Mouse (Mus musculus) T-cell, adult 2 months (primary cell): ENCODE data around the gene Reep3.

Source experiments
- DNase-seq: peaks from one replicate; pipeline ENCODE4 v3.0.0; 2022; ENCODE audit warnings: low spot score

The Reep3 gene

DNA sequence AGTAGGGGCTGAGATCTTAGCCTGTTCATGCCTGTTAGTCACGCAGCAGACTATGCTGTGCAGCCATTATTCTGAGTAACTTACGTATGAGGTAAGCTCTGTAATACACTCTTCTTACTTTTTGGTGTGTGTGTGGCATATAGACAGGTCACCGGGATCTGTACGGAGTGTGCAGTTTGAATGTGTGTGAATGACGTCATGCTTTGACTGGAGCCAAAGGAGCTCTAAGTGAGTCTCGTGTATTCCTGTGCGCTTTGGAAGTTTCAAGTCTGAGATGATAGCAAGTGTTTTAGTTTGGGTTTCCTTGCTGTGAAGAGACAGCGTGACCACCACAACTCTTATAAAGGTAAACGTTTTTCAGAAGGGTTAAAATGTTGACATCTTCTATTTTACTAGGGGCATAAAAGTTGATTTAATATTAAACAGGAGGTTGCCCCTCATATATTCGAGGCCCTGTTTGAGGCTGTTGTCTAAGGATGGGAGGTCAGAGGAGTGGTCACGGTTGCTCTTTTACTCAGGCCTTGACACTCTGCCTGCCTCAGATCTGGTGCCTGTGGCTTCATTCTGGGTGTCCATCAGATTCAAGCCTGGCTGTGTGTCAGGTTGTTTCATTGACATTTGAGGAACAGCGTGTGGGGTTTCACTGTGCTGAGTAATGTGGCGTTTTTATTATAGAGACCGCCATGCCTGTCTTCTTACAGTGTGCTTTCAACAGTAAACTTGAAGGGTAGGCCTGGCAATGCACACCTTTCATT is 14.5 kb upstream of the Reep3 start:
- DNase-seq, result no peak

DNA sequence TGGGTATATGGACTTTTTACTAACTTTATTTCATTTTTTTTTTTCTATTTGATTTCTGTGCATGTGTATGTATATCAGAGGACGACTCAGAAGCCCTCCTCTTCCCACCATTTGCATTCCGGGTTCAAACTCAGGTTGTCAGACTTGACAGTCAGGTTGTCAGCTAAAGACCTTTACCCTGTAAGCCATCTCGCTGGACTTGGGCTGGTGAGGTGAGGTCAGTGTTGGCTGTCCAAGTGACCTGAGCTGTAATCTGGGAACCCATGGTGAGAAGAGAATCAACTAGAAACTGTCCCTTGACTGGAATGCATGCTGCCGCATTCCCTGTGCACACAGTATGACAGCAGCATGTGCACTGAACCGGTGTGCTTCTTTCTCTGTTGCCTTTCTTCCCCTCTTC is 12.9 kb upstream of the Reep3 start:
- no peak for DNase-seq

DNA sequence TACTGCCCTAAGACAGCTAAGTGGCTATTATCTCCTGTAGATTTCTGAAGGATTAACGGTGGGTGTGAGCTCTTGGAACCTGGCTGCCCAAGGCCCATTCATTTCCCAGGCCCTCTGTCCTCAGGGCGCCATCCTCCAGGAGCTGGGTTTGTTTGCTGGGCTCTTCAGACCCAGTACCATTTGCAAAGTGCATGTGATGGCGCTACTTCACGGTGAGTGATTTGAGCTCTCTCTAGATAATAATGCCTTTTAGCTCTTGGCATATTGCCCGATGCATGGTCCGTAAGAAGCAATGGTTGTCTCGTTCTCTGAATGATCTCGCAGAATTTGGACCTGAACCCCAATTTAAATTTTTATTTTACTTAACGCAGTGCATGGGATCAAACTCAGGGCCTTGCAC is 11.4 kb upstream of the Reep3 start:
- DNase-seq, result no peak

DNA sequence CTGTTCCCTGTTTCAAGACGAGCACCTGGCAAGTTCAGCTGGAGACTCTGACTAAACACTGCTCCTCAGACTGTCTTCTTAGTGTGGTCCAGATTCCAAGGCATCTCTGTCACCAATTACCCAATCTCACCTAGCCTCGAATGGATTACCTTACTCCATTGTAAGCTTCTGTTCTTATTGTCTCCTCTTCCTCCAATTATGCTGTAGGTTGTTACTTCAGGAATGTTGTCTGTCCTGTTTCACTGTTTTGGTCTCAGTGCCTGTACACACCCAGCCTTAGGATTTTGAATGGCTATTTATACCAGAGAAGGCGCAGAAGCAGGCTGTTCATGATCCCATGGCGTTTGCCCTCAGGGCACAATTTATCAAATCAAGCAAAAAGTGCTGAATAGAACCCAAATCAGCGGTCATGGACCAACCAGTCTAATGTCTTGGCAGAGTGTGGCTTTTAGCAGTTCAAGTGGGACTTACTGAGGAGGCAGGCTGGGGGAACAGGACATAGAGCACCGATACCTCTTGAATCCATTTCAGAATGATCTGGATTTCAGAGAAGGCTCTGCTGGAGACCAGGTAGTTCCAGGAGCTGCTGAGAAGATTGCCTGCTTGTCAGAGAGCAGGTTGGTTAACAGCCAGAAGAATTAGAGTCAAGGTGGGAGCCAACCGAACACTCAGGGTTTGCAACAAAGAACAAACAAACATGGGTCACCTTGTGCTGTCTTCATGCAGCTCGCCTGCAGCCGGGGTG is 10.4 kb upstream of the Reep3 start:
- no peak for DNase-seq

DNA sequence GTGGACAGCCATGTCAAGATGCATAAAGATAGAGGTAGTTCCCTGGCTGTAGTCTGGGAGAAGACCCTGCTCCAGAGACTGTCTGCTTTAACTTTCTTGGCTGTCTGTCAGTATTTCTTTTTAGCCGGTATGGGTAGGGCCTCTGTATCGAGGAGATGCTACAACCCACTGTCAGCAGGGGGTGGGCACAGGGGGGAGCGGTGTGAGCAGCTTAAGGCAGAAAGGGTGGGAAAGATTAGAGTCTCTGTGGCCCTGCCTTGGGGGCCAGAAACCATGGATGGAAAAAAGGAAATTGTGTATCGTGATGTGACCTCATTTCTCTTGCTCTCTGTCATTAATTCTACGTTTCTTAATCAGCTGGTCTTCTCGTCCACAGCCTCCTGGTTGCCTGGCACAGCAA is 9.7 kb upstream of the Reep3 start:
- no peak for DNase-seq

DNA sequence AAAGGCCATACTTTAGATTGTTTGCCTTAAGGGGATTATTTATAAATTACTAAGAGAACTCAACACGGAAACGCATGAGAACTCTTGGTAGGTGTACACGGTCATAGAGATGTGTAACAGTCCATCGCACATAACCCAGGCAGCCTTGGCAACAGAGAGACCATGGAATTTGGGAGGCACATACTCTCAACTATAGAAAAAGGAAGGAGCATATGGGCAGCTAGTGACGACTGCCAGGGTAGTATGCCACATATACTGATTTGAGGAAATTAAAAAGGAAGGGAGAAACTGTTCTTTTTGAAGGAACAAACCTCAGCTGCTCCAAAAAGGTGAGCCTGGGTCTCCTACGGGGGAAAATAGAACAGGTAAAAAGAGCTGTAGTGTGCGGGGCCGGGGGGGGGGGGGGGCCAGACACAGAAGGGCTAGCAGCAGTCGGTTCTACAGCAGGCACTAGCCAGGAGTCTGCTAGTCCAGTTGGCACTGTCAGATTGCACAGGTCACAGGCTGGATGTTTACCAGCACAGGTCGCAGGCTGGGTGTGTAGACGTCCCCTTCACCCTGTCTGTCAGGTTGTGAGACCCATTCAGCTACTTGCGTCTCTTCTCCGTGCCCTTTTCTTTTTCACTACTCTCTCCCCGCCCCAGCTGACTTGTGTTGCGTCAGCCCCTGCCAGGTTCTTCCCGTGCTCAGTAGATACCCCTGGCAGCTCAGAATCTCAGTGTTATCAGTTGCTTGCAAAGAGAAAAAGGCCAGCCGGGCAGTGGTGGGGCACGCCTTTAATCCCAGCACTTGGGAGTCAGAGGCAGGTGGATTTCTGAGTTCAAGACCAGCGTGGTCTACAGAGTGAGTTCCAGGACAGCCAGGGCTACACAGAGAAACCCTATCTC is 8.8 kb upstream of the Reep3 start:
- no peak for DNase-seq

DNA sequence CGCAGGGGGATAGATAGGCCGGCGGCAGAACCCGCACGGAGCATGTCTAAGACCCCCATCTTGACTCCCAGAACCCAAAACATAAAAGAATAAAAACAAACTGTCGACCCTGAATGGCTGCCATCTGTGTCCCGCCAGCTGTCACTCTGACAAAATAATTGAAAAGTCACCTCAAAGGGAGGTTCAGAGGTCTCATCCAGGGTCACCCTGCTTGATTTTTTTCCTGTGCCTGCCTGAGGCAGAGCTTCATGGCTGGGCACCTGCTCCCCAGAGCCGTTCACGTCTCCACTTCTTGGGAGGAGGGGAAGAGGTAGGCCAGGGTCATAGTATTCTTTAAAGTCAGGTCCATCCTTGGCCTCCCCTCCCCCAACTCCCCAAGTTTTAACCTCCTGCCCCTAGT is 7.8 kb upstream of the Reep3 start:
- DNase-seq, result no peak

DNA sequence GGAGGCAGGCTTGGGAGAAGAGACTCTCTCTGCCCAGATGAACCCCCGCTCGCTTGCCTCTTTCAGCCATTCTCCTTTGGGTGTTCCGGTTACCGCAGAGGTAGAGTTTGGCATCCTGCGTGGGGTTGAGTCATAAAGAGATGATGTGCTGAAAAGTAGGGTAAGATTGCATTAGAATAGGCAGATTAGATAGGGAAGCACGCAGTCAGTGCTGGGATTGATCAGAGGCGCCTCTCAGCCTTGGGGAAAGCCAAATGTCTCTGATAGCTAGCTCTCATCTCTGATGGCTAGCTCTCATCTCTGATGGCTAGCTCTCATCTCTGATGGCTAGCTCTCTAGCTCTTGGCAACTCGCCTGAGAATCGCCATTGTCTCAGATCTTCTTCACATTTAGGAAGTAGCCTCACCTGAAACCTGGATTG is 4.1 kb upstream of the Reep3 start:
- no peak for DNase-seq

DNA sequence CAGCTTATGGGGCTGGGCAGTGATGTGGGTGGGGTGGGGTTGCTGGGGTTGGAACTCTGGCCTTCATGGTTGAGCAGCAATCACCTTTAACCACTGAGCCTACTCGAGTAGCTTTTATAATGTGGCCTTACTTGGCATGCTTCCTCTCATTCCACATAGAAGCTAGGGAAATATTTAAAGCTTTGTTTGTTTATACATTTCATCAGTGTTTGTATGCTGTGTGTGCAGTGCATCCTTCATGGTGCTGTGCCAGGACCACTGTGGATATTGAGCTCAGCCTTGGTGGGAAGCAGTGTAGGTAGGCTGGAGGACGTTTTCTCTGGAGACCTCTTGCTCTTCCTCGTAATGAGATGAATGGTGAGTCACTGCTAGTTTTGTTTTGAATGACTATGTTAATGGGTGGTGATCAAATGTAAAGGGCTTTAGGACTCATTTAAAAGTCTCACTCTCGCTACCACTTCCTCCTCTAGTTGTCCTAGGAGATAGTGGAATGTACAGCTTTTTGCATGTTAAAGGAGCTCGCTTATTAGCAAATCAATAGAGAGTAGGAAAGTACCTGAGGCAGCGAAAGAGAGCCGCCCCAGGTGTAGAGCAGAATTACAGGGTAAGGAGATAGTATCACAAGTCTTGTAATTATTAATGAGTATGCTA is 3.4 kb upstream of the Reep3 start:
- DNase-seq, result no peak

DNA sequence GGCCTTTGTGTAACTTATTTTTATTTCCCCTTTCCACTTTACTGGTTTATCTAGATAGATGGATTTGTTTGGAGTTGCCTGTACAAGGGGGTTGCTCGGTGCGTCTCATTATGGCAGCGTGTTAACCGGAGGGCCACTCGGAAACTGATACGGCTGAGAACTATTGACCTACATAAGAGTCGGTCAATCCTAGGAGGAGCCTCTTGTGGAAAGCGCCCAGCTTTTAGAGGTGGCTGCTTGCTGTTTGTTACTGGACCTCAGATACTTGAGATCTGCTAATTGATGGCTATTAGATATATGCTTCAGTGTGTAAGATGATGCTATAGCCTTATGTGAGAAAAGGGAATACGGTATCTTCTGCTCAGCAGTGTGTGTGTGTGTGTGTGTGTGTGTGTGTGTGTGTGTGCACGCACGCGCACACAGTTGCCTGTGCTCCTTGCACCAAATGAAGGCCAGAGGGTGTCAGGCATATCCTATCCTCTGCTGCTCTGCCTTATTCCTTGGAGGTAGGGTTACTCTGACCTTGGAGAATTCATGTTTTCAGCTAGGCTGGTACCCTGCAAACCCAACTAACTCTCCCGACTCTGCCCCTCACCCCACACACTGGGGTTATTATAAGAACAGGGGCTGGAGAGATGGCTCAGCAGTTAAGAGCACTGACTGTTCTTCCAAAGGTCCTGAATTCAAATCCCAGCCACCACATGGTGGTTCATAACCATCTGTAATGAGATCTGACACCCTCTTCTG is 2.6 kb upstream of the Reep3 start:
- no peak for DNase-seq

DNA sequence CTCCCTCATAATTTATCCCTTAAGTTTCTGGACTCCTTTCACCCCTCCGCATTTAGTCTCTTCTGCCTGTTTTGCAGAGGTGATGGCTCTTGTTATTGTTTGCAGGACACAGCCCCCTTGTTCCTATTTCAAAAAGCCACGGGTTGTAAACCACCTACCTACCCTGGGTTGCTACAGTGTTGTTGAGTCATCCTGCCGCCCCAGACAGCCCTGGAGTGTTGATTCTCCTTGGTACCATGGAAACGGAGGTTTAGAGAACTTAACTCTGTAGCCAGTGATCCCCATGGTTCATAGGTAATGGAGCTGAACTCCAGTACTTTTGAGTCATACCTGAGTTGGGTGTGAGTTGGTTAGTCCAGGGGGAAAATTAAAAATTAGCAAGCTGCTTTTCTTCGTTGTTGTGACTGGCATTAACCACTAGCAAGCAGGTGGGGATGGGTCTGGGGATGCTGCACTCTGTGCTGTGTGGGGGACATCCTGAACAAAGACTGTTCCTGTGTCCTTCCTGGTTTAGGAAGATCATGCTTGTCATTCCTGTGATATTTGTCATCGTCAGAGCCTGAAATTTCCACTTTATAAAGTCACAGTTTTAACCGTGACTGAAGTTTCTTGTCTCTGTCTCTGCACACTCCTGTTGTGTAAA is 1.8 kb upstream of the Reep3 start:
- peak; percentile 42 for DNase-seq

DNA sequence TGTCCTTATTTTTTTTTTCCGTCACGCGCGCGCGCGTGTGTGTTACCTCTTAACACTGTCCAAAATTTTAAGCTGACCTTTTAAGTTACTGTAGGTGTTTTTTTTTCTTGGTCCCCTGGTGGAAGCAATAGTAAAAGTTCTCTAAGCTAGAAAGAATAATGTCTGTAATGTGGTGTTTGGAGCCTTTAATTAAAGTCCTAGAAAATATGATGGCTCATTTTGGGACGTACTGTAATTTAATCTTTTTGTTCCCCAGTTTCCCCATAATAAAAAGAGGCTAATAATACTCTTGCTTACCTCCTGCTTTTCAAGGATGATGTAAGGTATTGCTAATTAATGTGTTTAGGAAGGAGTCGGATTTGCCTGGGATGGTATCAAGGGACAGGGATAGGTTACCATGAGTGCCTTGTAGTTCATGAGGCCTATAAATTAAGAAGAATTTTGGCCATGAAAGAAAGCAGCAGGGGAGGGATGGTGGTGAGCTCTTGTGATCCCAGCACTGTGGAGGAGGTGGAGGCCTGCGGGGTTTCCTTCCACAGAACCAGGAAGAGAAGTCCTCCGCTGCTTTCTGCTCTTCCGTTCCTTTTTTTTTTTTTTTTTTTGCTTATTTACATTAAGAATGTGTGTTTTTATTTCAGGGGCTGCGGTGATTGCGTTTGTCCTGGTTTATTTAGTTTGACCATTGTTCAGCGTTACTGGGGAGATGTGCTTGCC is 849 bp upstream of the Reep3 start:
- no peak for DNase-seq

DNA sequence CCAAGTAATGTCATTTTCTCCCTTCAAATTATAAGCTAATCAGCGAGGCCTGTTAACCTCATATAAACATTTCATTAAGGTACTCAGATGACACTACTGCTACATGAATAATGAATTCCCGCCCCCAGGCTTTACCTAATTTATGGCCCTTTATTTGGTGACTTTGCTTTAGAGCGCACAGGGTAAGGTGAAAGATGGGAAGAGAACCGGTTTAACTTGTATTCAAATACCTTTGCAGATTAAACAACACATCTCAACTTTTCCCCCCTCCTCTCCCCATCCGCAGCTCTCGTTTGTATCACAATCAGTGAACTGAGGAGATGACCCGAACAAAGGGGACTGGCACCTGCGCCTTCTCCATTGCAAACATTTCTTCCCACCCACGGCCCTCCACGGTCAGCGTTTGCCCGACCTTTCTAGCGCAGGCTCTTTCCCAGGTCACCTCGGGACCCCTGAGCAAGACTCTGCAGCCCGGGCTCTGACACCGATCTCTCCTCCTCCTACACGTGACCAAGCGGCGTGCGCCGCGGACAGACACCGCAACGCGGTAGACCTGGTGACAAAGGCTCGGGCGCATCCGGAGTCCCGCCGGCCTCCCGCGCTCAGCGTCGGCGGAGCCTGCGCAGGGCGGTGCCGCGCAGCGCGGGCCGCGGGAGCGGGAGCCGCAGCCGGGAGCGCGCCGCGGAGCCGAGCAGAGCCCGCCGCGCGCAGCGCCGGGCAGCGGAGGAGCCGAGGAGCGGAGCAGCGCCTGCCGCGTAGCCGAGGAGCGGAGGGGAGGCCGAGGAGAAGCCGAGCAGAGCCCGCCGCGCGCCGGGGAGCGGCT is 736 bp downstream of the Reep3 start, which contains the start of gene Jmjd1c:
Gene Jmjd1c (plus strand): TSS at position 328 of the 823 bp plus-strand sequence.
- DNase-seq, result peak; percentile 75

DNA sequence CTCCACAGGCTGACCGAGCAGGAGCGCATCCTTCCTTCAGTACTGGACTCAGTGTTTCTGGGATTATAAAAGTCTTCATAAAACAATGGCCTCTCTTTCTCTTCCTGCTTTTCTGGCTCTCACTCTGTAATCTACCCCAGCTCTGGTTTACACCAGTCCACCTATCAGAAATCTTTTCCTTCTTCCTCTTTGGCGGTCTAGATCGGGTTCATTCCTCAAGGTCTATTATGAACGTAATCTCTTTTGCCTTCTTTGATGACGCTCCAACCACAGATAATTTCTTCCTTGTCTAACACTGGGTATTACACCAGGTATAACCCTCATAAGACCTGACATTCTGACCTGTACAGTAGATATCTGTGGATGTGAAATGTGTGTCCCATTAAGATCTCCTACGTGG is 1.8 kb downstream of the Reep3 start:
- DNase-seq, result no peak

DNA sequence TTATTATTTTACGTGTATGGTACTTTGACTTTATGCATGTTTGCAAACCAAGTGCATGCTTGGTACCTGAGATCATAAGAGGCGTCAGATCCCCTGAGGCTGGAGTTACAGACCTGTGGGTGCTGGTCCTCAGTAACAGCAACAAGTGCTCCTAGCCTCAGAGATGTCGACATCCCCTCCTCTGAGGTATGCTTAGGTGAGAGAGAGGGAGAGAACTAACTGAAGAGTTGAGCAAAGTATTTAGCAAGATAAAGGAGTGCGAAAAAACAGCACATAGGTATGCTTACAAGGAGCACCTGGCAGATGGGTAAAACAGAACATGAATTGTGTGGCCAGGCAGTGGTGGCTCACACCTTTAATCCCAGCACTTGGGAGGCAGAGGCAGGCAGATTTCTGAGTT is 6.1 kb downstream of the Reep3 start:
- no peak for DNase-seq

DNA sequence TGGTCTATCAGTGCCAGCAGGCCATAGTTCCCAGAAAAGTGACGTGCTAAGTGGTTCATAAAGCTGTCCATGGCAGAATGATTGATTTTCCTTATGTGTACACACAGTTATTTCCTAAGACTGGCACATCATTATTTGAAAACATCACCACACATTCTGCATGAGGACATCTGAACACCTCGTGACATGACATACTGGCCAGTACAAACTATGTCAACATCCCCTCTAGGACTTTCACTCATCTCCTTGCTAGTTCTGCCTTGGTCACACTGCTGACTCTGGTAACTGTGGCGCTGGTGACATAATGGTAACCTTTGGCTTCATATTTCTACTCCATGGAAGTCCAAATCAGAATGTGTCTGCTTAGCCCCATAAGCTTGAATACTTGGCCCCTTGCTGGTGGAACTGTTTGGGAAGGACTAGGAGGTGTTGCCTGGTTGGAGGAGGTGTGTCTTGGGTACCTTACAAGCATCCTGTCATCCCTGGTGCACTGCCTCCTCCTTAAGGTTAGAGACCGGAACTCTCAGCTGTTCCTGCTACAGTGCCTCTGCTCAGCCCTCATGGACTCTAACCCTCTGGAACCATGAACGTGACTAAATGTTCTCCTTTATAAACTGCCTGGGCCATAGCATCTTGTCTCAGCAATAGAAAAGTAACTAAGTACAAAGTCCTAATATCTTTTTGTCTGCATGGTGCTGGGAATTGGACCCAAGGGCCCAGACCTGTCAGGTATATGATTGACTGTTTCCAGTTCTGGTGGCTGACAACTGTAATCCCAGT is 9.1 kb downstream of the Reep3 start:
- DNase-seq, result no peak

DNA sequence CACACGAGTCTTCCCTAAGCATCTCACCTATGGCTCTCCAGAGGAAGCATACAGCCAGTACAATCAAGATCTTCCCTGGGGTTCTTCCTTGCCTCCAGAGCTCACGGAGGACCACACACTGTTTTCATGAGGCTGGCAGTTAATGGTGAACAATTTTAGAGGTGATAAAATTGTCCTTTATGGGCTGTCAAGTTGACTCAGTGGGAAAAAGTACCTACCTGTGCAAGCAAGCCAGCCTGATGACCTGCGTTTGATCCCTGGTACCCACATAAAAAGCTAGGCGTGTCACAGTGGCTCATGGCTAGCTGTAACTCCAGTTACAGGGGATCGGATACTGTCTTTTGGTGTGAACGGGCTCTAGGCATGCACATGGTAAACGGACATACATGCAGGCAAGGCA is 10.8 kb downstream of the Reep3 start:
- DNase-seq, result no peak

DNA sequence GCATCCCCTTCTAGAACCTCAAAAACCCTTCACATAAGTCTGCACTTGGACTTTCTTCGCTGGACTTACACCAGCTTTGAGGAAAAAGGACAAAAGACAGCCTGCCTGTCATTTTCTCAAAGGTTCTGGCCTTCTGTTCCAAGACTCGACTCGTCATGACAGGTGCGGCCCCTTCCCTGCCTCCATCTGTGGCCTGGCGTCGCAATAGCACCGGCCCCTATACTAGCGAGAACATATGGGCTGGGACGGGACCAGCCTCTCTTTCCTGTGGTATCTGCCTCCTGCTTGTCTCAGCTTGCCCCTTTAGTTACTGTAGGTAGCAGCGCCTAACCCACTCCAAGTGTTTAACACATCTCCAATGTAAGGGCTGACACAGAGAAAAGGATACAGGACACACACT is 11.6 kb downstream of the Reep3 start:
- DNase-seq, result no peak
